Mouse (Mus musculus): ENCODE measurements around the gene Pon3. TPM values are rescaled to one million over a fixed set of nuclear protein-coding genes. Genes with fewer than 3 reads are reported as not detected.

Gene Pon3
- 10 to 100 TPM; 35.3 to 37.3 TPM for total RNA-seq (2021)
- long read RNA-seq, experiment 1, transcript Pon3-204 (5 exons, 921 nt) = major isoform, 5 of 10 reads
- long read RNA-seq, experiment 1, partial matches to known transcripts = 1 of 10 reads
- long read RNA-seq, experiment 1, other reads (novel, unspliced or antisense) = 3 of 10 reads
- long read RNA-seq, experiment 2, transcript Pon3-201 (9 exons, 1,837 nt) = major isoform, 5 of 10 reads
- long read RNA-seq, experiment 2, partial matches to known transcripts = 0 of 10 reads
- long read RNA-seq, experiment 2, other reads (novel, unspliced or antisense) = 1 of 10 reads

DNA sequence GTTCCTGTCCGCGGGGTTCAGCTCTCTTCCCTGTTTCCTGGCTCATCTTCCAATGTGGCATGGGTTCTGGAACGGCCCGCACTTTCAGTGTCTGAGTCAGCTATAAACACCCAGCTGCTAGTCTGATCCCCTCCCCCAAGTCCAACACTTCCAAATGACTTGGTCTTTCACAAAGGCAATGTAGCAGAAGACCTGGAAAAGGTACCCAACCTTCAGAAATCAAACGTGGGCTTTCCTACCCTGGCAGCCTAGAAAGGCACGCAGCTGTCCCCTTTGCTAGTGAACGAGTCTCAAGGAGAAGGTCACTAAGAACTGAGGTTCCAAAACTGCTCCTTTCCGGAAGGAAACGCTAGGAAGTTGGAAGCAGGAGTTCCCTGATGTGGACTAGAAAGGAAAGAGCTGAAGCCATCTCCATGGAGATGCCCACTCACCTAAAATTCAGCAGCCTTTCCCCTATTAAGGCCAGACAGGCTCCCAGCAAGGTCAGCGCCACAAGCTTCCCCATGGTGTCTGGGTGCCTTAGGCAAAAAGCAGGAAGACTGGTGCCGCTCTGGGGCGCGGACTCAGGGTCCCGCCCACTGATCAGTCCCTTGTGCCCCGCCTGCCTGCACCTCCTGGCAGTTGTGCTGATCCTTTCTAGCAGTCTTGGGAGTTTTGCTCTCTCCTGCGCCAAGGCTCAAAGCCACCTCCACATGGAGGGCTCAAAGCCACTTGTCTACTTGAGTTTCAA is at the start of gene Pon3:
Pon3 (minus strand) TSS at position 565 of the 730 bp plus-strand sequence.
- peak; percentile 66 for DNase-seq (ENCODE audit: low spot score)

DNA sequence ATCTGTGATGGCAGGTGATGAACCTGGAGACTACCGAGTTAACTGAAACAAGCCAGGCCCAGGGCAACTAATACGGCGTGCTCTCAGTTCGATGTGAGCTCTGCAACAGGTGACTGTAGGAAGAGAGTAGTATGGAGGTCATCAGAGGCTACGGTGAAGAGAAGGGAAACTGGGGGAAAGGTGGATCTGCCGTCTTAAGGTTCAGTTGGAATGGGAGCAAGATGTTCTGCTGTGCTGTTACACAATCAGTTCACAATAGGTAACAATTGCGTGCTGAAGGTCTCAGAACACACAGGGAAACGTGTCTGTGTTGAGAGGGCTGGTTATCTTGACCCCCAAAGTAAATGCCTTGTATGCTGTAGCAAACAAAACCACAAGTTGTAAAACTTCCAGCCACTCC is 48.9 kb upstream of the Pon3 start:
- DNase-seq (ENCODE audit: low spot score) = no peak

GRCm38 (mm10) chr6:5300629-5301028 is 44.5 kb upstream of the Pon3 start:
- no peak for DNase-seq (ENCODE audit: low spot score)

GRCm38 (mm10) chr6:5299561-5299960 is 43.5 kb upstream of the Pon3 start:
- DNase-seq (ENCODE audit: low spot score) = no peak

GRCm38 (mm10) chr6:5298092-5298554 is 42.0 kb upstream of the Pon3 start, which contains the start of gene Pon2:
Gene Pon2 (minus strand): TSS chr6:5298455.
- DNase-seq (ENCODE audit: low spot score) = peak; percentile 81

- DNase-seq (ENCODE audit: low spot score) = peak; percentile 48
Observed at GRCm38 (mm10) chr6:5297321-5298091, 41.4 kb upstream of the Pon3 start.

DNA sequence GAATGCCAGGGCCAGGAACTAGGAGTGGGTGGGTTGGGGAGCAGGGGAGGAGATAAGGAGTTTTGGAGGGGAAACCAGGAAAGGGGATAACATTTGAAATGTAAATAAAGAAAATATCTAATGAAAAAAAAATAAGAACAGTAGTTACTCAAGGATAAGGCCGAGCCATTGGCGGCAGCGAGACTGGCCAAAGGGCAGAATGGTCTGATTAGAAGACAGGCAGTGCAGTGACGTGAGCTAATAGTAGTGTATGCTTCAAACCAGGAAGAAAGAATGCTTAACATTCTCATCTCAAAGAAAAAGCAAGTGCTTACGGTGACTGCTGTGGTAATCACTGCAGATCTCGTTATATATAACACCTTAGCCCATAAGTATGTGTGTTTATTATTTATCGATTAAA is 40.0 kb upstream of the Pon3 start:
- DNase-seq (ENCODE audit: low spot score) = no peak

GRCm38 (mm10) chr6:5294659-5295449 is 38.8 kb upstream of the Pon3 start:
- DNase-seq (ENCODE audit: low spot score) = no peak

GRCm38 (mm10) chr6:5292841-5293240 is 36.8 kb upstream of the Pon3 start:
- peak; percentile 26 for DNase-seq (ENCODE audit: low spot score)

- peak; percentile 21 for DNase-seq (ENCODE audit: low spot score)
Observed at GRCm38 (mm10) chr6:5291450-5291849, 35.4 kb upstream of the Pon3 start.

- DNase-seq (ENCODE audit: low spot score) = no peak
Observed at GRCm38 (mm10) chr6:5287919-5288318, 31.8 kb upstream of the Pon3 start.

GRCm38 (mm10) chr6:5287392-5287791 is 31.3 kb upstream of the Pon3 start:
- DNase-seq (ENCODE audit: low spot score) = no peak

- DNase-seq (ENCODE audit: low spot score) = no peak
Observed at GRCm38 (mm10) chr6:5282418-5282817, 26.3 kb upstream of the Pon3 start.

- DNase-seq (ENCODE audit: low spot score) = no peak
Observed at GRCm38 (mm10) chr6:5280576-5281305, 24.7 kb upstream of the Pon3 start.

- no peak for DNase-seq (ENCODE audit: low spot score)
Observed at GRCm38 (mm10) chr6:5277972-5278371, 21.9 kb upstream of the Pon3 start.

DNA sequence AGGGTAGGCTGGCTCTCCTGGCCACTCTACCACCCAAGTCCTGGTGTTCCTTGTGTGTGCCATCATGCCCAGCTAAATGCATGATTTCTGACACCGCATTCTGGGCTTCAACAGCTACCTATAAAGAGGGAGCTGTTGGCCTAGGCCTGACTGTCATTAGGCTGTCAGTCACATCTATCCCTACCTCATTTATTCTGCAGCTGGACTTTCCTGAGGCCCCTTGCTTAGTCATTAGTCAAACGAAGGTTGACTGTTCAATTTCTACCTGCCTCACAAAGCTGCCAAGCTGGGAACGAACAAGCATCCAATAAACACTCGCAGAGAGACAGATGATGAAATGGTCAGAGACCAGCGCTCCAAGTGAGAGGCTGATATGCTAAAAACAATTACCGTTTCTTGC is 13.6 kb upstream of the Pon3 start:
- DNase-seq (ENCODE audit: low spot score) = no peak

DNA sequence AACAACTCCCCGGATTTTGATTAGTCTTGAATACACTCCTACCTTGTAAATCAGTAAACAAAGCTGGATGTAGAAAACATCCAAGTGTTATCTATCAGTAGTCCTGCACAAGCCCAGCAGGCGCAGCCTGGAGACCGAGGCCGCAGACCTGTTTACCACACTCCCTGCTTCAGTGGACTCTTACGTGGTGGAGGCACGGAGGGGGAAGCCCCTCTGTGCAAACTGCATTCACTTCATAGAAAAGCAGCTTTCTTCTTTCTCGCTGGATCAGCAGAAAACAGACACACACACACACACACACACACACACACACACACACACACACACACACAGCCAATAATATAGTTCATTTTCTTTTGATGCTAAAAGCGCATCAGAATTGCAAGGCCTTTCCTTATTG is 8.7 kb upstream of the Pon3 start:
- no peak for DNase-seq (ENCODE audit: low spot score)

DNA sequence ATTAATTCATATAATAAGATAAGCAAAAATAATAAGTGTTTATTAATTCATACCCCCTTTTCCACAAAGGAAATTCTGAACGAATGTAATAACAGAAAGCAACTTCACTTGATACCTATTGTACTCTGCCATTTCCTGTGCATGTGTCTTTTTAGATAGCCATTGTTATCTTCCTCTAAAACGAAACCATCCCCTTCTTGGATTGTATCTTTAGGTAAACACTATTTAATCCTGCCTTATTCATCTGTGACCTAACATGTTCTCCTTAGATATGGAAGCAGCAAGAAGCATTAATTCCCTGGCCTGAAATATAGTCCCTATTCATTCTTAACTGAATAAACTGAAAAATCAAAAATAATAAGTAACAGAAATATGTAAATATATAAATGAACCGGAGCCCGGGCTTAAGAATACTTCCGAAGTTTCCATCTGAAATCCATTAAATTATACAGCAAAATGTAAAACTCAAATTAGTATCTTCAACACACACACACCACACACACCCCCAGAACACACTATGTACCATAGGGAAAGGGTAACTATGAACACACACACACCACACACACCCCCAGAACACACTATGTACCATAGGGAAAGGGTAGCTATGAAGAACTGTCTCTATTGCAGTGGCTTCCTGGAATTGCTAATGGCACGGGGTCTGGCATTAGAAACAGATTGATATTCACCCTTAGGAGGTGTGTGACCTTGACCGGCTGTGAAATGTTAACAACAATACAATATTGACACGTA is 7.3 kb upstream of the Pon3 start:
- DNase-seq (ENCODE audit: low spot score) = no peak

GRCm38 (mm10) chr6:5262322-5263249 is 6.5 kb upstream of the Pon3 start:
- DNase-seq (ENCODE audit: low spot score) = no peak

All from gastrocnemius, adult 18-20 months (tissue).